Mouse (Mus musculus) embryonic facial prominence, embryonic 15.5 days (tissue): Measurements from ENCODE around the gene Spint3. TPM values are rescaled to one million over a fixed set of nuclear protein-coding genes. Genes with fewer than 3 reads are reported as not detected.
A peak's percentile ranks its signal among the peaks of the same experiment; 100 is the strongest.

Experiments
- ATAC-seq: fragments of 200-750 bp; cut with Nextera tagmentation; 2 replicates; pipeline ENCODE4 v1.8.0; 2017; ENCODE audit warnings: low read depth, moderate TSS enrichment; ENCODE audit not compliant: insufficient number of reproducible peaks, low FRiP score, low TSS enrichment
- H3K27ac ChIP-seq: fragments of 300-500 bp; sonication (generic); replicated peaks from 2 replicates; pipeline ENCODE4 v1.5.1; 2015; ENCODE audit warnings: mild to moderate bottlenecking, inconsistent platforms
- H3K27me3 ChIP-seq: fragments of 300-500 bp; sonication (generic); 2 replicates; pipeline ENCODE4 v1.6.1; 2015; ENCODE audit warnings: inconsistent platforms
- H3K36me3 ChIP-seq: fragments of 300-500 bp; sonication (generic); 2 replicates; pipeline ENCODE4 v1.6.1; 2015; ENCODE audit warnings: mild to moderate bottlenecking, inconsistent platforms
- H3K4me1 ChIP-seq: fragments of 300-500 bp; sonication (generic); 2 replicates; pipeline ENCODE4 v1.6.1; 2015; ENCODE audit warnings: inconsistent platforms
- H3K4me2 ChIP-seq: fragments of 300-500 bp; sonication (generic); replicated peaks from 2 replicates; pipeline ENCODE4 v1.6.1; 2015; ENCODE audit warnings: mild to moderate bottlenecking, inconsistent platforms
- H3K4me3 ChIP-seq: fragments of 300-500 bp; sonication (generic); replicated peaks from 2 replicates; pipeline ENCODE4 v1.5.1; 2015; ENCODE audit warnings: mild to moderate bottlenecking, inconsistent platforms
- H3K9ac ChIP-seq: fragments of 300-500 bp; sonication (generic); 2 replicates; pipeline ENCODE4 v1.6.1; 2015; ENCODE audit warnings: inconsistent platforms
- H3K9me3 ChIP-seq: fragments of 300-500 bp; sonication (generic); replicated peaks from 2 replicates; pipeline ENCODE4 v1.6.1; 2016; ENCODE audit warnings: inconsistent platforms
- WGBS: fragments of 180-500 bp; shearing (Covaris S2); methylation state at CpG from one replicate; pipeline ENCODE4 v1.1.7; 2015; 5-methylcytosine and 5-hydroxymethylcytosine counted together
- polyA plus RNA-seq: library from polyadenylated mRNA; unstranded; fragments of >200 nt; fragmentation: Nextera tagmentation; extraction: Ambion mirVana; gene quantifications from 2 replicates; pipeline ENCODE4 v1.2.1, GENCODE M21; 2015

Gene Spint3
- polyA plus RNA-seq, 1 experiment from 2014 or later = not detected

DNA sequence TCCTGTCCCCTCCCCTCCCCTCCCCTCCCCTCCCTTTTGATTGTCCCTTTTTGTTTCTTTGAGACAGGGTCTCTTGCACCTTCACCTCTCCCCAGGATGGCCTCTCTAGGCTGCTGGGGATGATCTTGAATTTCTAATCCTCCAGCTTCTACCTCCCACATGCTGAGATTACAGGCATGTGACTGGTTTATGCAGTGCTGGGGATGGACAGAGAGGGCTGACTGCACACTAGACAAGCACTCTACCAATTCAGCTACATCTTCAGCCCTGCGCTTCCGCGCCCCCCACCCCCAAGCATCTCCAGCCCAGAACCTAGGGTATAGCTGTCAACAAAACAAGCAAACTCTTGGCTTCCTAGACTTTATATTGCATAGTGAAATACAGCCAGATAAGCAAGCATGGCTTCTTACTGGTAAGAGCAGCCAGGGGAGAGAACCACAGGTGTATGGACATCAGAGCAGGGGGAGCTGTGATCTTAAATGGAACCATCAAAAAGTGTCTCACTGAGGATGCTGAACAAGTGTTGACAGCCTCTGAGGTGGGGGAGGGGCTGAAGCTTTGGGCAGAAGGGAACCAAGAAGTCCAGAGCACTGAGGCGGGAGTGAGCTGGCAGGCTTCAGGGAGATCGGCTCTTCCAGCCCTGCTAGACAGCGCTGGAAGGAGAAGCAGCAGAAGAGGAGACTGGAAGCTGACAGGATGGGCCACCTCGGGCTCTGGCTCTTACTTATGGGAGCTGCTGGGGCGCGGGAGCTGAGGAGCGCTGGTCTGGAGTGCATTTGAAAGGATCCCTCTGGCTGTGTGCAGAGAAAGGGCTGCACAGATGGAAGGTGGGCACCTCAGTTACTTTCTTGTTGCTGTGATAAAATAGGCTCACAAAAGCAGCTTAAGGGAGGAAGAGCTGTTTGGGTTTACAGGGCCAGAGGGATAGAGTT is 23.0 kb downstream of the Spint3 start:
- Histone ChIP-seq H3K4me2 (no peak overlapping the region), H3K27ac (no peak overlapping the region), H3K27me3 (no peaks in the 10 kb centered on the region; the same call in 1 of the 2 replicates), H3K9me3 (no peaks in the 10 kb centered on the region), H3K4me3 (no peak overlapping the region), H3K36me3 (no peaks in the 10 kb centered on the region), H3K4me1 (0 out of 2 replicates have a peak, but pooled peaks cover 3% of the 10 kb centered on the region), H3K9ac (0 out of 2 replicates have a peak overlapping the region, but pooled peaks have one; percentile 16)
- no peak for ATAC-seq
- 21% methylated on average over 10 of the region's 10 CpGs for WGBS

DNA sequence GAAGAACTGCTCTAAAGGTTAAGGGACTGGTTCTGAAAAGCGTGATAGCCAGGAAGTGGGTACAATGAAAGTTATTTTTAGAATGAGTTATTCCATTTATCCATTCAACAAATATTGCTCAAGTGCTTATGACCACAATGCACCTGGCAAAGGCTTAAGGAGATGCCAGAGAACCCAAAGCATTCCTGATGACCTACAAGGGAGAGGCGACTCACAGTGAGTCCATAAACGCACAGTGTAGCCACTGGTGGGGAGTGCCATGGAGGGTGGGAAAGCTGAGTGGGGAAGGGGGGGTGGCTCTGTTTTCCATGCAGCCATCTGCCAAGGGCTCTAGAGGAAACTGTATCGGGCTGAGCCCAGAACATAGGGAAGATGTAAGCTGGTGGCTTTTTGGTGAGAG is 23.9 kb downstream of the Spint3 start:
- Histone ChIP-seq H3K36me3 (no peaks in the 10 kb centered on the region), H3K27me3 (no peaks in the 10 kb centered on the region; the same call in 1 of the 2 replicates), H3K9me3 (no peaks in the 10 kb centered on the region), H3K4me1 (0 out of 2 replicates have a peak, but pooled peaks cover 7% of the 10 kb centered on the region), H3K27ac (no peak overlapping the region), H3K4me3 (no peak overlapping the region), H3K4me2 (no peak overlapping the region), H3K9ac (no peak overlapping the region)
- WGBS = 35% methylated on average over 4 of the region's 4 CpGs
- no peak for ATAC-seq

DNA sequence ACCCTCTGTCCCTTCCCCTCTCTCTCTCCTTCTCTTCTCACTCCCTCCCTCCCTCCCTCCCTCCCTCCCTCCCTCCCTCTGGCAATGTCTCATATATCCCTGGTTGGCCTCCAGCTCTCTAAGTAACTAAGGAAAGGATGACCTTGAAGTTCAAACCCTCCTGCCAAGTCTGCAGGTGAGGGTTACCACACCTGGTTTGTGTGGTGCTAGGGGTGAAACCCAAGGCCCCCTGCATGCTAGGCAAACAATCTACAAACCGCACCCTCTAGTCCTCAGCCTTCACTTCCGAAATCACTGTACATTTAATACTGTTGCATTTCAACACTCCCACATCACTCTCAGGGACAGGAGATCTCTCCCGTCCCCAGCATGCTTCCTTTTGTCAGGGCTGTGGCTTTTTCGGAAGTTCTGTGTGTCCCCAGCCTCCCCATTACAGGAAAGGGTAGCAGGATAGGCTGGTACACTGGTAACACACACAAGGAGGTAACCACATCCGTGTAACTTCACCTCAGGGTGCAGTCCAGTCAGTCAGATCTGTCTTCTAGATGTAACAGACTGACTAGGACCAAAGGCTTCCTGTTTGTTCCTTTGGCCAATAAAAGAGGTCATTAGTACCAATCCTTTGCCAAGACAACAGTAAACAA is 28.7 kb downstream of the Spint3 start:
- Histone ChIP-seq H3K4me2 (no peak overlapping the region), H3K4me3 (no peak overlapping the region), H3K9me3 (no peaks in the 10 kb centered on the region), H3K36me3 (no peaks in the 10 kb centered on the region), H3K4me1 (peaks cover 14% of the 10 kb centered on the region), H3K27me3 (peaks cover 2% of the 10 kb centered on the region; the same call in 1 of the 2 replicates), H3K9ac (no peak overlapping the region), H3K27ac (no peak overlapping the region)
- WGBS = 49% methylated on average over 5 of the region's 5 CpGs
- ATAC-seq = no peak

DNA sequence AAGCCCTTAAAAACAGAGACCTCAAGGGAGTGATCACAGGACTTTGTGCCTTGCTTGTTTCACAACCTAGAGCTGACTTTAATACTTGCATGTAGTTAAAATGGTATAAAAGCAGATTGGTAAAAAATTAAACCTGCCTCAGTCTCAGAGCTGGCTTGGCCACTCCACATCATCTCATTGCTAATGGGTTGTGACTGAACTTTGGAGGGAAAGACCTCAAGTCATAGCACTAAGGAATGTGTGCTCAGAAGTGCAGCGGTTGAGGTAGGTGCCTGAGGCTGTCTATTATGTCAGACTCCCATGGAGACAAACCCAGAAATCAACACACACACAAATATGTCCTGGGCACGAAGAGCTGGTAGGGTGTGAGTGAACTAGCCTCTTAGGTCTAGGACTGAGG is 29.5 kb downstream of the Spint3 start:
- Histone ChIP-seq H3K27ac (no peak overlapping the region), H3K4me1 (peaks cover 14% of the 10 kb centered on the region), H3K27me3 (peaks cover 4% of the 10 kb centered on the region; the same call in 1 of the 2 replicates), H3K9me3 (no peaks in the 10 kb centered on the region), H3K9ac (no peak overlapping the region), H3K36me3 (no peaks in the 10 kb centered on the region), H3K4me3 (no peak overlapping the region), H3K4me2 (no peak overlapping the region)
- ATAC-seq = no peak
- WGBS = 44% methylated on average over 2 of the region's 2 CpGs

DNA sequence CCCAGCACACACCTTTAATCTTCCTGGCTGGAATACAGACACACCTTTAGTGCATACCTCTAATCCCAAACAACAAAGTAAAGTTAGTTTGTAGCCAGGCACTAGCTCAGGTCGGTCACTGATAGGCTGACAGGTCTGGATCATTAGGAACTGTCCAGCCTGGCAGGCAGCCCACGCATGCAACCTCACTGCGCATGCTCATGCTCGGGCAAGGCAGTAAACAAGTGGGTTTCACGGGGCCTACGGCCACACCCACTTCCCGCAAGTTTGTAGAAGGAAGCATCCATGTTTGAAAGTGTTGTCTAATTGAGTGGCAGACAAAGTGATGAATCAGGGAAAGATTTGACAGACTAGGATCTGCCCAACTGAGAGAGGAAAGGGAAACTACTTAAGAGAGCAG is 30.7 kb downstream of the Spint3 start:
- Histone ChIP-seq H3K36me3 (no peaks in the 10 kb centered on the region), H3K4me1 (peaks cover 14% of the 10 kb centered on the region), H3K4me2 (no peak overlapping the region), H3K9ac (no peak overlapping the region), H3K4me3 (no peak overlapping the region), H3K27me3 (peaks cover 4% of the 10 kb centered on the region; the same call in 1 of the 2 replicates), H3K9me3 (no peaks in the 10 kb centered on the region), H3K27ac (no peak overlapping the region)
- 83% methylated on average over 7 of the region's 7 CpGs for WGBS
- no peak for ATAC-seq

DNA sequence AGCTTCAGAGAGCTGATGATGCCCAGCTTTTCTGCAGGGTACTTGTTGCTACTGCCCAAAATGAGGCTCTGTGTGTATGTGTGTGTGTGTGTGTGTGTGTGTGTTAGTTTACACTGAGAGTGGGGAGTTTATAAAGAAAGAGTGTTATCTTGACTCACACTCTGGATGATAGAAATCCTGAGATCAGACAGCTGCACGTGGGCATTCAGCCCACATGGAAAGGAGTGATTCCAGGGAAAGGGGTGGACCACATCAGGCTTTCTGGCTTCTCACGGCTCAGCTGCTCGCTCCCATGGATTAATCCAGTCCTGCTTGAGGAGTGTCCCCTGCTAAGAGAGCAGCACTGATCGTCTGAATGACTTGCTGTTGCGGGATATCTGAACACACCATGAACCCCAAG is 31.1 kb downstream of the Spint3 start:
- WGBS = 69% methylated on average over 5 of the region's 5 CpGs
- H3K9me3 ChIP-seq = no peaks in the 10 kb centered on the region
- peaks cover 4% of the 10 kb centered on the region; the same call in 1 of the 2 replicates for H3K27me3 ChIP-seq
- no peak overlapping the region for H3K4me3 ChIP-seq
- no peaks in the 10 kb centered on the region for H3K36me3 ChIP-seq
- no peak overlapping the region for H3K4me2 ChIP-seq
- no peak for ATAC-seq
- no peak overlapping the region for H3K9ac ChIP-seq
- no peak overlapping the region for H3K27ac ChIP-seq
- peaks cover 14% of the 10 kb centered on the region for H3K4me1 ChIP-seq

DNA sequence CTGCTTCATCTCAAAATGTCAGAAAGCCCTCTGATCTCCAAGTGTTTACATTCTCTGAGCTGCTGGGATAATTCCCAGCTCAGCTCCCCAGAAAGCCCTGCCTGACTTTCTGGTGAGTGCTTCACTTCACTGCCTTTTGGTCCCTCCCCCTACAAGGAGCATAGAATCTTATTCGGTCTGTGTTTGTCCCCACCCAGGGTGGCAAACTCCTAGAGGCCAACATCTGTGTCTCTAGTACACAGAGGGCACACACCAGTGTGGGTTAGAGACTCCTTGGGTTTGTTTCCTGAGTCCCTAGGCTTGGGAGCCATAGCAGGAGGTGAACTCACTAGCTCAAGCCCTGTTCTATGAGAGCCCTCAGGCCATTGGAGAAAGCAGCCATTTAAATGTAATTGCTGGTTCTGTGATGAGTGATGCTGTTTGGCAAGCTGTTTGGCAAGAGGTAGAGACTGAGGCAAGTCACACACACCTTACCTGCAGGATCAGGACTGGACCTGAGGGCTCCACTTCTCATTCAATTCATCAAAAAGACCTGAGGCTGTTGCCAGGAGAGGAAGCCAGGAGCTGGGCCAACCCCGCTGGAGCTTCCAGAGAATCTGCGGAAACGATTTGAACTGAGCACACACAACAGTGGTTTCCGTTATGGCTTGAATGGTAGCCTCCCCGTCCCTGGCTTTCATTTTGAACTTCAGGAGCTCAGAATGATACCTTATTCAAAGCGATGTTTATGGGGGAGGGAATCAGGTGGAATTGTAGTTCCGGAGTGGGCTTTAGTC is 32.4 kb downstream of the Spint3 start:
- Histone ChIP-seq H3K4me2 (peak overlapping the region; percentile 21; the same call in 1 of the 2 replicates), H3K9ac (no peak overlapping the region), H3K27me3 (peaks cover 4% of the 10 kb centered on the region; the same call in 1 of the 2 replicates), H3K27ac (no peak overlapping the region; the same call in 1 of the 2 replicates), H3K36me3 (no peaks in the 10 kb centered on the region), H3K9me3 (no peaks in the 10 kb centered on the region), H3K4me1 (peaks cover 14% of the 10 kb centered on the region), H3K4me3 (no peak overlapping the region)
- no peak; the same call in none of the 2 replicates for ATAC-seq
- whole genome bisulfite sequencing = 22% methylated on average over 8 of the region's 8 CpGs

DNA sequence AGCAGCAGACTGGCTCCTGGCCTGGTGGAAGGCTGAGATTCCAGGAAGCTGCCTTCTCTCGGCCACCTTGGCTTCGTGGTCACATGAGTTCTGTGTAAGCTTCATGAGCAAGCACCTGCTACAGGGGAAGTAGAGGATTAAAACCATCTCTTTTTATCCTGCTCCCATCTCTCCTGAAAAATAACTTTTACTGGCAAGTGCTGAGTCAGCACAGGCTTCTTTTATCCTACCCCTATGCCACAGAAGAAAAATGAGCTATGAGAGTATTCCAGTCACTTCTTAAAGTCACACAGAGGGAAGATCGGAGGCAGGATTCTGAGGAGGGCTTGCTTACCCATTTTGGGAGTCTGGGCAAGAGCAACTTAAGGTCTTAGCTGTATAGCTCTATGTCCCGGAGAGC is 36.3 kb downstream of the Spint3 start:
- Histone ChIP-seq H3K27me3 (peaks cover 4% of the 10 kb centered on the region; the same call in 1 of the 2 replicates), H3K4me2 (no peak overlapping the region), H3K9ac (no peak overlapping the region), H3K9me3 (no peaks in the 10 kb centered on the region), H3K4me1 (peaks cover 10% of the 10 kb centered on the region), H3K4me3 (no peak overlapping the region), H3K36me3 (no peaks in the 10 kb centered on the region), H3K27ac (no peak overlapping the region)
- ATAC-seq = no peak
- WGBS = 68% methylated on average over 4 of the region's 4 CpGs

DNA sequence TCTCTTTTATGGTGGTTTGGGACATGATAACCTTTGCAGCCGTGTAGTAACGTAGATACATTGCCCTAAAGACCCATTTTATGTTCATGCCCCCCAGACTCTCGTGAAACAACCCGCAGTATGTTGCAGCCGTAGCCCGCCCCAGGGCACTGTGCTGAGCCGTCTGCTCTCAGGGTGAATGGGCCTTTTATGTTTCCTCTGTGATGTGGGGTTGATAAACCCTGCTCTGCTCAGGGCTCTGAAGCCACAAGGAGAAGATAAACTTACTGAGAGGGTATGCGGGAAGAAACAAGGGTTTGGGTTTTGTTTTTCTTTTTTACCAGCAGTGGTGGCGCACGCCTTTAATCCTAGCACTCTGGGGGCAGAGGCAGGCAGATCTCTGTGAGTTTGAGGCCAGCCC is 38.9 kb downstream of the Spint3 start:
- Histone ChIP-seq H3K9me3 (no peaks in the 10 kb centered on the region), H3K4me1 (no peaks in the 10 kb centered on the region; the same call in 1 of the 2 replicates), H3K36me3 (no peaks in the 10 kb centered on the region), H3K4me2 (no peak overlapping the region), H3K27me3 (no peaks in the 10 kb centered on the region), H3K9ac (no peak overlapping the region), H3K4me3 (no peak overlapping the region), H3K27ac (no peak overlapping the region)
- ATAC-seq = no peak
- 56% methylated on average over 10 of the region's 10 CpGs for WGBS

DNA sequence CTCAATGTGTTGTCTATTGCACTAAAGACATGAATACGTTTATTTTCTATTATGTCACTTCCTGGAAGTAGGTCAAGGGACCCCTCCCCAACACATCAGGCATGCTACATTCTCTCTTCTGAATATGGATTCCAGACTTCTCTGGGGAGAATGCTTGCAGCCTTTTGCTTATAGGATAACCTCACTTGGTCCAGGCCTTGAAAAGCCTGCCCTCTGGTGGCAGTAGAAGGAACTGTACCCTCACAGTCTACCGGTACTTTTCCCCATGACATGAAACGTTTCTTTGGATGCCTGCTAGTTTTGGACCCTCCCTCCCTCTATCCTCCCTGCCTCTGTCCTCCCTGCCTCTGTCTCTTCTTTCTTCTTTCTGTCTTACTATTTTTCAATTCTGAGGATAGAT is 42.1 kb downstream of the Spint3 start:
- Histone ChIP-seq H3K9ac (no peak overlapping the region), H3K36me3 (no peaks in the 10 kb centered on the region), H3K27me3 (no peaks in the 10 kb centered on the region), H3K9me3 (no peaks in the 10 kb centered on the region), H3K4me1 (no peaks in the 10 kb centered on the region; the same call in 1 of the 2 replicates), H3K27ac (no peak overlapping the region), H3K4me3 (no peak overlapping the region), H3K4me2 (no peak overlapping the region)
- no peak for ATAC-seq
- 3% methylated on average over 3 of the region's 3 CpGs for WGBS

DNA sequence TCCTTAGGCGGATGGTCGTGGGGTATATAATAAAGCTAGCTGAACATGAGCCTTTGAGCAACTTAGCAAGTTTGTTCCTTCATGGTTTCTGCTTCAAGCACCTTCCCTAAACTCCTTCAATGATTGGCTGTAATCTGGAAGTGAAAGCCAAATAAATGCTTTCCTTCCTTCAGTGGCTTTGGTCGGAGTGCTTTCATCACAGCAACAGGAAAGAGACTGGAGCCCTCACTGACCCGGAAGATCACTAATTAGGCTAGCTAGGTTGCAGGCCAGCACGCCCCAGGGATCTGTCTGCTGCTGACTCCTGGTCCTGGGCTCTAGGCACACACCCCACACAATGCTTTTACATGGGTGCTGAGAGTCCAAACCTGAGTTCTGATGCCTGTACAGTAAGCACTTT is 44.7 kb downstream of the Spint3 start:
- no peak overlapping the region for H3K4me2 ChIP-seq
- H3K4me1 ChIP-seq = no peaks in the 10 kb centered on the region; the same call in 1 of the 2 replicates
- no peak overlapping the region for H3K9ac ChIP-seq
- no peak for ATAC-seq
- no peak overlapping the region for H3K4me3 ChIP-seq
- H3K9me3 ChIP-seq = no peaks in the 10 kb centered on the region
- 54% methylated on average over 5 of the region's 5 CpGs for WGBS
- no peaks in the 10 kb centered on the region for H3K36me3 ChIP-seq
- no peaks in the 10 kb centered on the region for H3K27me3 ChIP-seq
- H3K27ac ChIP-seq = no peak overlapping the region
